Mouse (Mus musculus) lung, adult 2 months (tissue): Measurements from ENCODE around the gene Cyb5r3. TPM values are rescaled to one million over a fixed set of nuclear protein-coding genes. Genes with fewer than 3 reads are reported as not detected.

Experiments
- DNase-seq: peaks from one replicate; pipeline ENCODE4 v3.0.0; 2022
- H3K4me1 ChIP-seq: fragments of 200-500 bp; 2 replicates; pipeline ENCODE4 v1.6.1; 2011; ENCODE audit warnings: low read length; ENCODE audit not compliant: control insufficient read depth, insufficient read depth
- H3K4me3 ChIP-seq: fragments of 200-500 bp; replicated peaks from 2 replicates; pipeline ENCODE3; 2011; ENCODE audit warnings: low read depth, mild to moderate bottlenecking, control low read depth, low read length; ENCODE audit errors: extremely low read depth
- CTCF ChIP-seq: fragments of 200-500 bp; IDR thresholded peaks from 2 replicates; pipeline ENCODE4 v1.5.1; 2011; ENCODE audit warnings: mild to moderate bottlenecking, low read length, control low read depth; ENCODE audit not compliant: insufficient read depth
- POLR2A ChIP-seq: fragments of 200-500 bp; IDR thresholded peaks from 2 replicates; pipeline ENCODE4 v1.6.1; 2011; ENCODE audit warnings: low read depth, mild to moderate bottlenecking, control low read depth, low read length, borderline replicate concordance; ENCODE audit errors: extremely low read depth
- WGBS: fragments of 180-500 bp; shearing (Covaris S2); methylation state at CpG from one replicate; pipeline ENCODE4 v1.1.7; 2018; 5-methylcytosine and 5-hydroxymethylcytosine counted together
- polyA plus RNA-seq: library from polyadenylated mRNA; depleted of rRNA; stranded (reverse); fragments of >200 nt; gene quantifications from 2 replicates; pipeline ENCODE4 v1.2.3, GENCODE M21; 2012; rRNA removed

Gene Cyb5r3
- polyA plus RNA-seq, 1 experiment = 440 TPM

DNA sequence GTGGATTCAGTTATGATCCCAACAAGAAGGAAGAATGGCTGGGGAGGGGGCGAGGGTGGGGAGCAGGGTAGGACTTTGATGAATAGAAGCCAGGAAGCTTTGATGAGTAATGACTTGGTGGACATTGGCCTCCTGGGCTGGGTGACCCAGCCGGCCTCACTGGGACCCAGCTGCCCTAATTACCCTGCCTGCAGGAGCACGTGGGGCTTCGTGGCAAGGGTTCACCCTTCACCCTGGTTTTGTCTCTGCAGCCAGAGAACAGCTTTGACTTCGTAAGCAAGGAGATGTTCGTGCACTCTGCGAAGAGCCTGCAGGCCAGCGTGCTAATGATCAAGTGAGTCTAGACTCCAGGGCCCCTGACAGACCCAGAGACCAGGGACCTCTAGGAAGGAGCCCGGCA is 58.3 kb downstream of the Cyb5r3 start:
- DNase-seq = no peak
- H3K4me3 ChIP-seq = no peak overlapping the region
- H3K4me1 ChIP-seq = no peaks in the 10 kb centered on the region
- TF ChIP-seq CTCF (no peak), POLR2A (no peak)
- WGBS = 83% methylated on average over 9 of the region's 9 CpGs

DNA sequence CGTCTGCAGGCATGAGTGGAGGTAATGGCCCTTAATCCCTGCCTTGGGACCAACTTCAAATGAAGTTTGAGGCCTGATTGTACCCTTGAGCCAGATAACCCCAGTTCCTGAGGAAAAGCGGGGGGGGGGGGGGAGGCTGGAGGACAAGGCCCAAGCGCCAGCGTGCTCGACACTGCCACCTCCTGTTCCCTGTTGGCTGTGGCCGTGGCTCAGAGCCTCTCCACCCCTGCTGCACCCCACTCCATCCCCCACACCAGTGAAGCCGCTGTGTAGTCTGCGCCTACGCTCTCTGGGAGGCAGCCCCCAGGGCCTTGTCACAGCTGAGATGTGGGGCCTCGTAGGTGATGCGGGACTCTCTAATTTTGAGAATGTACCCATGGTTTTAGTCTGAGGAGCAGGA is 59.5 kb downstream of the Cyb5r3 start:
- peak; percentile 67 for DNase-seq
- Histone ChIP-seq H3K4me3 (no peak overlapping the region), H3K4me1 (no peaks in the 10 kb centered on the region)
- TF ChIP-seq POLR2A = no peak
- TF ChIP-seq CTCF = peak; percentile 67
- 16% methylated on average over 11 of the region's 11 CpGs for WGBS

DNA sequence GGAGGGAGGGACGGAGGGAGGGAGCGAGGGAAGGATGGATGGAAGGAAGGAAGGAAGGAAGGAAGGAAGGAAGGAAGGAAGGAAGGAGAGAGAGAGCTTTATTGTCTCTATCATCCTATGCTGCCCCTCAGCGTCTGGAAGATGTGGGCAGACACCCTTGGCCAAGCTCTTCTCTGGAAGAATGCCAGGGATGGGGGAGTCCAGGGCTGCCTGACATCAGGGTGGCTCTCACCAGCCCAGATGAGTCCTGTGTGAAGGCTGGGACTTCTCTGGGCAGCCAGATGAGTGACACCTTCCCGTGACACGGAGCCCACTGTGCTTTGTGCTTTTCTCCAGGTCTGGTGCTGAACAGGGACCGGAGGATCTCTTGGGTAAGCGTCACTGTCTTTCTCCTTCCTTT is 60.5 kb downstream of the Cyb5r3 start:
- 75% methylated on average over 7 of the region's 7 CpGs for WGBS
- no peak for DNase-seq
- TF ChIP-seq POLR2A = no peak
- TF ChIP-seq CTCF = no peak
- no peak overlapping the region for H3K4me3 ChIP-seq
- H3K4me1 ChIP-seq = no peaks in the 10 kb centered on the region

DNA sequence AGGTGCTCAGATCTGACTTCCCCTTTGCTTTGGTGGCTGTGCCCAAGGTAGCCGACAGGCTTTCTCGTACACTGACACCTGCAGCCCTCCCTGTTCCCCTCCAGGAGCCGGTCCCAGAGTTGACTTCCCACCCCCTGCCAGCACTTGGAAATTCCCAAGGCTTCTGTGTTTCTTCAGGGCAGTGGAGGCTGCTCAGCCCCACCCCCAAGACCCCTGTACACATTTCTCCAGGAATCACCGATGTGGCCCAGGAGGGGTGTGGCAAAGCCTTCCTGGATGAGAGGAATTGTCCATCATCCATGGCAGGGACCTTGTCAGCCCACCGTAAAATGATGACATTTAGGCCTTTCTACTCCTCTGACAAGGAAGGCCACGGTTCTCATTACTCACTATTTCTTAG is 61.1 kb downstream of the Cyb5r3 start:
- Histone ChIP-seq H3K4me1 (no peaks in the 10 kb centered on the region), H3K4me3 (no peak overlapping the region)
- WGBS = 67% methylated on average over 6 of the region's 6 CpGs
- TF ChIP-seq POLR2A (no peak), CTCF (no peak)
- no peak for DNase-seq

DNA sequence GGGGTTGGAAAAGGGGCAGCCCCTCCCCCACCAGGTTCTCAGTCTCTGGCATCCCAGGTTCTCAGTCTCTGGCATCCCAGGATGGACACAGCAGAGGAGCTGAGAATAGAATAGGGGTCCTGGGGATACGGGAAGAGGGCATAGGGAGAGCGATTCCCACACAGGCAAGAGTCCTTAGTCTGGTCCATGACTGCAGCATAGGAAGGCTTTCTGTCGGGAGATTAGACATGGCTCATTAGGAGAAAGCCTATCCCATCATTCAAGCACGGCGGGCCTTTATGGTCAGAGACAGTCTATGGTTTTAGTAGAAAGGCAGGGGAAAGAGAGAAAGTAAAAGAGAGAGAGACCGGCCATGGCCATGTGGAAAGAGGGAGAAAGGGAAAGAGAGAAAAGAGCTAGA is 64.6 kb downstream of the Cyb5r3 start:
- H3K4me3 ChIP-seq = no peak overlapping the region
- no peaks in the 10 kb centered on the region for H3K4me1 ChIP-seq
- 80% methylated on average over 6 of the region's 6 CpGs for WGBS
- DNase-seq = no peak
- TF ChIP-seq CTCF (no peak), POLR2A (no peak)

DNA sequence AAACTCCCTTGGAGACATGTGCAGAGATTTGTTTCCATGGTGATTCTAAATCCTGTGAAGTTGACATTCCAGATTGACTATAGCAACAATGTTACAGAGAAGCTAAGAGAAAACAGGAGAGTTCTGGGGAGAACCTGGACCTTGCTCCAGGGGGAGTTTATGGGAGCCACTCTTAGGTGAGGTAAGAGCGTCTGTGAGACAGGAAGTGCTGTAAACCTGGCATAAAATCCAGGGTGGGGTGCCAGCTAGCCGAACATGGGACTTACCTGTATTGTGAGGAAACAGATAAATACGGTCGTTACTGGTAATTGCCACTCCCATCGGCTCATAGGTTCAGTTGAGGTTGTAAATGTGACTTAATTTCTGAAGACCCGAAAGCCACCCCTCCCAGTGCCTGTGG is 66.0 kb downstream of the Cyb5r3 start:
- no peak for DNase-seq
- Histone ChIP-seq H3K4me3 (no peak overlapping the region), H3K4me1 (no peaks in the 10 kb centered on the region)
- WGBS = 86% methylated on average over 6 of the region's 6 CpGs
- no peak for TF ChIP-seq CTCF
- TF ChIP-seq POLR2A = no peak

Other genes with a start within 250 kb of the Cyb5r3 start
- gene Tcf20, start 184.7 kb downstream of the Cyb5r3 start, polyA plus RNA-seq = 12.6 and 16.8 TPM in 2 replicates
- 13.7 and 19.3 TPM in 2 replicates for gene Nfam1, start 139.3 kb downstream of the Cyb5r3 start, polyA plus RNA-seq
- gene Serhl, start 83.1 kb downstream of the Cyb5r3 start, polyA plus RNA-seq = 38.6 and 43.5 TPM in 2 replicates
- 82.1 and 85.3 TPM in 2 replicates for gene Rrp7a, start 49.8 kb downstream of the Cyb5r3 start, polyA plus RNA-seq
- gene Poldip3, start 23.2 kb downstream of the Cyb5r3 start, polyA plus RNA-seq = 46.5 and 55.8 TPM in 2 replicates
- gene A4galt, start 79.2 kb upstream of the Cyb5r3 start, polyA plus RNA-seq = 42.6 and 74.6 TPM in 2 replicates
- gene Arfgap3, start 177.7 kb upstream of the Cyb5r3 start, polyA plus RNA-seq = 27.2 and 31.1 TPM in 2 replicates